Mouse (Mus musculus) megakaryocyte-erythroid progenitor cell, adult 5-6 weeks (primary cell): ENCODE measurements around the gene Ppara. TPM values are rescaled to one million over a fixed set of nuclear protein-coding genes. Genes with fewer than 3 reads are reported as not detected.
"Not testable (repeated sequence)": the region's sequence is repeated elsewhere in the genome, so short reads cannot be mapped to it uniquely, and the experiment has no call there.

ENCODE experiments used
- ATAC-seq: replicated peaks from 2 replicates; pipeline ENCODE4 v1.8.0; 2016; ENCODE audit warnings: mild to moderate bottlenecking, inconsistent platforms; ENCODE audit not compliant: severe bottlenecking, poor library complexity, low FRiP score, low TSS enrichment
- total RNA-seq, 2 experiments: library from RNA; stranded (forward) in 1 of 2; stranded (reverse) in 1 of 2; fragments of 200-1000, 215-1000 nt in 1 of 2; fragments of >200 nt in 1 of 2; fragmentation: Nextera tagmentation in 1 of 2; gene quantifications; 2 replicates each; pipeline ENCODE4 v1.2.3; 2014 to 2017

Ppara gene
- total RNA-seq, 2 experiments from 2014 or later, result not detected

GRCm38 (mm10) chr15:85748466-85748865, 13.7 kb downstream of the Ppara start:
- no peak for ATAC-seq

DNA sequence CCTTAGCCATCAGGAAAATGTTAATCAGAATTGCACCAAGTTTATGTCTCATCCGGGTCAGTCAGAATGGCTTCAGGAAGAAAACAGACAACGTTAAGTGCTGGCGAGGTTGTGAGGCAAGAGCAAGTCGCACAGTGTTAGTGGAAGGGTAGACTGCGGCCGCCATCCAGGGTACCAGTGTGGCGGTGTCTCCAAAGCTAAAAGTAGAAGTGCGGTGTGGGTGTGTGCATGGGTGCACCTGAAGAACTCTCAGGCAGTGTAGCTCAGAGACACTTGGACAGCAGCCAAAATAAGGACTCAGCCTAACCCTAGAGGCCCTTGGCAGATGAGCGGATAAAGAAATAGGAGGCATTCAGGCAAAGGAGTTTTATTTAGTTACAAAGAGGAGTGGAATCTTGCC, 14.4 kb downstream of the Ppara start:
- ATAC-seq, result no peak

DNA sequence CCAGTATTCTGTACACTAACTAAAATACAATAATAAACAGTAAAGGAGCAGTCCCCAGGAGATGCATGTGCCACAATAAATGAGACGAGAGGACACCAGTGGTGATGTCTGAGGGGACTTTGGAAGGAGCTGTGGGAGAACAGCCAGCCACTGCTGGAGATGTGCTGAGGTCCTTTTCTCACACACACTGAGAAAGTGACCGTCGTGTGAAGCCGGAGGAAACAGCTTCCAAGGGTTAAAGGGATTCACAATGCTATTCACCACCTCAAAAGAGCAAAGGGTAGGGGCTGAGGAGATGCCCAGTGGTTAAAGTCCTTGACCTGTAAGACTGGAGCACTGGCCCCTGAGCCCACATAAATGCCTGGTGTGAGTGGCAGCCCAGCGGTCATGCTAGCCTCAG, 15.3 kb downstream of the Ppara start:
- no peak for ATAC-seq

GRCm38 (mm10) chr15:85752655-85753054, 17.9 kb downstream of the Ppara start:
- ATAC-seq, result no peak

DNA sequence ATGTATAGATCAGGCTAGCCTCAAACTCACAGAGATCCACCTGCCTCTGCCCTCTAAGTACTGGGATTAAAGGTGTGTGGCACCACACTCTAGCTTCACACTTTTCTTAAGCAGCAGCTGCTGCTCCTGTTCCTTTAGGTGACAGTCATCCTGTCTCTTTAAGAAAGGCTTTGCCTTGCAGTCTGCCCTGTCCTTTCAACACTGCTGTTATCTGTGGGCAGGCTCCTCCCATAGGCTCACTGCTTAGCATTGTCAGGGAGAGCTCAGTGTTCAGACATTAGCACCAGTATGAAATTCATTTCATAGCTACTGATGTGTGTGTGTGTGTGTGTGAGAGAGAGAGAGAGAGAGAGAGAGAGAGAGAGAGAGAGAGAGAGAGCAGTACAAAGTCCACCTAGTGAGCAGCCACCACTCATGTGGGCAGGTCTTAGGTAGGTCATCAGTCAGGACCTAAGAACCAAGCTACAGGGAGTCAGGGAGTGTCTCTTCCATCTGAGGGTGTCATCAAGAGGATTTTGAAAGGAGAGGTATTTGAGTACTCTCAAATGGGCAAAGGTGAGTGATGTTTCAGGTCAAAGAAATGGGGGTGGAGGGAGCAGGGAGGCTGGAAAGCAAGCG, 19.4 kb downstream of the Ppara start:
- 0 out of 2 replicates have a peak, but pooled peaks have one; percentile 44 for ATAC-seq

DNA sequence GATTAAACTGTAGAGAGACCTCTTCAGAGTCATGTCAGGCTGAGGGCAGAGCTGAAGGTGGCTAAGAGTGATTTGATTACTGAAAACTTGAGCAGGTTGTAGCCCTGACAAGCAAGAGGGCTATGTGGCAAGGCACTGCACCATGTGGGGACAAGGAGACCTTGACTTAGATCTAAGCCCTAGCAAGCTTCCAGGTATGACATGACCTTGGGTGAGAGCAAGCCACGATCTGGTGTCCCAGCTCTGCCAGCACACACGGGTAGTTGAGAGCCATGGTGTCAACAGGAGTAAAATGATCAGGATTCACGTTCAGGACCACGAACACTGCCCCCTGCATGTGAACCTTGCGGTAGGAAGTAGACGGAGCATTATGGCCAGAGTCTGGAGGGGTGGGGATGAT, 20.4 kb downstream of the Ppara start:
- no peak for ATAC-seq

DNA sequence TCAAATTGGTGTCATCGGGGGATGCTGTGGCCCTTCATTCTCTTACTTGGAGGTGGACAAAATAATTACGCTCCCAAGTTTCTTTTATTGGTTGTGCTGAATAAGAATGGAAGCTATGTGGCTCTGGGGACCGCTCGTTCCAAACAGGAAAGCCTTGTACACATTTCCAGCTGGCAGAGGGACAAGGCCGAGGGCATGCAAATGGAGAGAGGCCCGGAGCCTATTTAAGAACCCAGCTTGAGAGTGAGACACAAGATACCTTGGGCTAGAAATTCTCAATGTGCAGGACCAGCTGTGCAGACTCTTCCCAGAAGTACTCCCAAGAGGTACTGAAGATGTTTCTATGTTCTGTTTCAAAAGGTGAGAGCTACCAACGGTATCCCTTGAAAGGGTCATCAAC, 21.8 kb downstream of the Ppara start:
- no peak for ATAC-seq

DNA sequence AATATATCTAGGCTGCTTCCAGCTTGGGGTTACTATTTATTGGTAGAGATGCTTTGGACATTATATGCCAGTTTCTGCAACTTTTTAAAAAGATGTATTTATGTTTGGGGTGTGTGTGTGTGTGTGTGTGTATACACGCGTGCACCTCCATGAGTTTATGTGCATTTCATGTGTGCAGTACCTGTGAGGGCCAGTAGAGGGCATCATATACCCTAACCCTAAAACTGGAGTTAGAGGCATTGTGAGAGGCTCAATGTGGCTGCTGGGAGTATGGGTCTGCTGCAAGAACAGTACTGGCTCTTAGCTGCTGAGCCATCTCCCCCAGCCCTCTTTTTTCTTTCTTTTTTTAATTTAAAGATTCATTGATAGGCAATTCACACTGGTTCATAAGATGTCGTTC, 23.0 kb downstream of the Ppara start:
- no peak for ATAC-seq

GRCm38 (mm10) chr15:85762761-85763160, 28.0 kb downstream of the Ppara start:
- no peak for ATAC-seq

DNA sequence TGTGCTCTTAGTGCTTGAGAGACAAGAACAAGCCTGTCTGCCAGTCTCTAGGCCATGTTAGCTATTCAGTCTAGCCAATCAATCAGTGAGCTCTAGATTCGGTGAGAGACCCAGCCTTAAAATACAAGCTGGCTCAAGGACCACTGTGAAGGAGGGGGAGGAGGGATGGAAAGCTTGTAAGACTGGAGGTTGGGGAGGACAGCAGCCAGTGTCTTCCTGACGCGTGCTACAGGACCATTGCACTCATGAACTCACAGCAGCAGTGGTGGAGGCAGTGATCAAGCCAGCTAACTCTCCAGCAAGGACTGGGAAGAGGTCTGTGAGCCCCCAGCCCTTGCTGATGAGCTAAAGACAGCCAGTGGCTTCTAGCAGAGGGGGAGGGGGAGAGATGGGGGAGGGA, 30.2 kb downstream of the Ppara start:
- ATAC-seq, result no peak

- no peak for ATAC-seq
Measured at GRCm38 (mm10) chr15:85766677-85767076, 31.9 kb downstream of the Ppara start.

GRCm38 (mm10) chr15:85768991-85769390, 34.2 kb downstream of the Ppara start:
- no peak for ATAC-seq

DNA sequence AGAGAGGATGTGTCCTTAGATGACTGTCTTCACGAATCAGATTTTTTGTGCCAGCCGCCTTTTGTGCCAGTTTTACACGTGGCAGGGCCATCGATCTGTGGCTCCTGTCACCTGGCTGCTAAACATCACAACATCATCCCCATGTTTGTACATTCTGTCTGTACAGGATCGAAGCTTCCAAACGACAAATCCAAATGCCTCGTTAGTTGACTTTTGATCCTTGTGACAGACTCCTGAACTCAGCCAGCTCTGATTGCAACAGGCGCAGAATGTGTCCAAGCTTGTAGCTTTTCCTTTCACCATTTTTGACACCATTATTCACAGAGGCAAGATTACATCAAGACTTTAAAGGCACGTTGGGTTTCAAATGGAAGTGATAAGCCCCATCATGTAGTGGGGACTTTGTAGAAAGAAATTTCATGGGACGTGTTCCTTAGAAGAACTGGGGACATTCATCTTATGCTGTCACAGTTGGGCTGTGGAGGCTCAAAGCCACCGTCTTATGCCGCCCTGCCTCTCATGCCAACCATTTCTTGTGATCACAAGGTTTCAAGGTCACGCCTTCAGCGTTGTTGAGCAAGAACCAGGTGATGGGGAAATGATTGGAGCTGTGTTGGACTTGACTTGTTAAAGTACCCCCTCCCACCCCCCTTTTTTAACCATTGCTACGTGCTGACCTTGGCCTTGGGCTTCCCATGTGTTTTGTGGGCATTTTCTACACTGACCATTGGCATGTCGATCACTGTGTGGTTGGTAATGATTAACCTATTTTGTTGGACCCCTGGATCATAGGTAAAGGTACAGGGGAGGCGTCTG, 36.7 kb downstream of the Ppara start:
- no peak for ATAC-seq

DNA sequence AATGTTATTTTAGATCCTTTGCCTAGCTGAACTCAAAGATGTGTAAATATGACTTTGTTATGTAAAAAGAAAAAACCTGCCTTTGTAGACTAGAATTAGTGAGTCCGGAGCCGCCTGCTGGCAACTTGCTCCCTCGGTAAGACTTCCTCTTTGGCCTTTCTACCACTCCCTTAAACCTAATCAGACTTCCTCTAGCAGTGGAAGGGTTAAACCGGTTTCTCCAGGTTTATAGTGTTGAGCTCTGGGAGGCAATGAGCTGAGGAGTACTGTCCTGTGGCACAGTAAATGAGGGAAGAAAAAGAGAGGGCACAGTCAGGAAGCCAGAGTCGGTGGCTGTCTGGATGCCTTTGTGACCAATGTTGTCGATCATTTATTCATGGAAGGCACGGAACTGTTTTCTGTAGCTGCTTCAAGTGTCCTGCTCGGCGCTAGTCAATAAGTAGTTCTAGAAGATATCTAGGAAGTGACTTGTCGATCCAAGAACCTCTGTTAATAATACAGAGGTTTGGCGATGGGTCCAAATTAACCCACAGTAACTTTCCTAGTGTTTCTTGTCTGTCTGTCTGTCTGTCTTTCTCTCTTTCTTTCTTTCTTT, 37.5 kb downstream of the Ppara start:
- no peak for ATAC-seq

GRCm38 (mm10) chr15:85774419-85774818, 39.6 kb downstream of the Ppara start:
- no peak for ATAC-seq

DNA sequence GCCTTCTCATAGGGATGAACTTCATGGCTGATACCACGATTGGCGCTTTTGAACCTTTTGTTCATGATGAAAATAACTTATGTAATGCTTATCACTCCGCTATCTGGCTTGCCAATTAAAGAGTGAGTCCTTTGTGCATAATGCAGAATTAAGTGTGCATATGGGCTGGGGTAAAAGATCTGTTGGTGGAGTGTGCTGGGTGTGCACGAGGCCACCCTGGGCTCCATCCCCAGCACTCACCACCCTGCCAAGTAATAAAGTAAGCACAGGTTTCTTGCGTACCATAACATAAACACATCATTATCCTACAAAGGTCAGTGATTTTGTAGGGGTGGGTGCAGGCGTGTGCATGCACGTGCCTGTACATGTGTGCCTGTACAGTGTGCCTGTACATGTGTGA, 40.2 kb downstream of the Ppara start:
- ATAC-seq, result no peak

DNA sequence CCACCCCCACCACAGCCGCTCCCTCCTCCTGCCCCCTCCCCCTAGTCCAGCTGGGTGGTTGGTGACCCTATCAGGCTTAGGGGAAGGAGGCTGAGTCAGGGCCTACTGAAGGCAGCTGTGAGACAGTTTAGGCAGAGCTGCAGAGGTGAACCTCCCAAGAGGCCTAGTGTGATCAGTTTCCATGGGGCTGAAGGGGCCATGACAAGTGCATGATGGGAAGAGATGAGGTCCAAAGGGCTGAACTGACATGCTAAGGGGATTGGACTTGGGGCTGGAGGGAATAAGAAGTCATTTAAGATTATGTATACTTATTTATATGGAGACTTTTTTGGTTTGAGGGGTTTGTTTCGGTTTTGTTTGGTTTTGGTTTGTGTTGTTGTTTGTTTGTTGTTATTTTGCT, 41.5 kb downstream of the Ppara start:
- no peak for ATAC-seq

DNA sequence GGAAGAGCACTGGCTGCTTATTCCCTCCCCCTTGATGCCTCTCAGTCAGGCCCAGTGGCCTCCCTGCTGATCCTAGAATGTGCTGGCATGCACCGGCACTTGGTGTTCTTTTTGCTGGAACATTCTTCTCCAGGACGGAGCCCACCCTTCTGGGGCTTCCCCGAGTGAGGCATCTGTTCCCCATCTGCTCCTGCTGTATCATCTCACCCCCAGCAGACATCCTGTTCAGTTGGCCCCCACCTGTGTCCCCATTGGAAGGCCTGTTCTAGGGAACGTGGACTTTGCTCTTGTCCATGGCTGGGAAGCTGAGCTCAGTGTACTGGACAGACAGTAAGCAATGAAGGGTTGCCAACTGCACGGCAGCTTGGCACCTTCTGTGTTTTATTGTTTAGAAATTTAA, 42.0 kb downstream of the Ppara start:
- no peak for ATAC-seq

- ATAC-seq, result not testable (repeated sequence)
Measured at GRCm38 (mm10) chr15:85778891-85779290, 44.1 kb downstream of the Ppara start.

- ATAC-seq, result no peak
Measured at GRCm38 (mm10) chr15:85783146-85783545, 48.4 kb downstream of the Ppara start.

DNA sequence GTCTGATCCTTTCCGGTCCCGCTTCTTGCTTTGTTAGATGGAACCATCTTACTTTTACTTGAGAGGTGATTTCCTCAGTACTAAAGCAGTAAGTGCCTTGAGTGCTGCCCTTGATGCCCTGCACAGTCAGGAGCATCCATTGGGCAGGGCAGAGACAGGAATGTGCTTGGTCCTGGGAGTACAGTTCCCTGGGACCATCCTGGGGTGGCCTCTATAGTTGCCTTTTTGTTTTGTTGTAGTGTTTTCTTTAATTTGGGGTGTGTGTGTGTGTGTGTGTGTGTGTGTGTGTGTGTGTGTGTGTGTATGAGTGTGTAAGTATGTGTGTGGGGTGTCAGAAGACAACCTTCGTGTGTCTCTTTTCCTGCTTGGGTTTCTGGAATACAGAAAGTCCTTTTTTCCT, 49.6 kb downstream of the Ppara start:
- no peak for ATAC-seq
